Comparison of ENCODE assay signal across 8 mouse cellular contexts in the genomic region with DNA sequence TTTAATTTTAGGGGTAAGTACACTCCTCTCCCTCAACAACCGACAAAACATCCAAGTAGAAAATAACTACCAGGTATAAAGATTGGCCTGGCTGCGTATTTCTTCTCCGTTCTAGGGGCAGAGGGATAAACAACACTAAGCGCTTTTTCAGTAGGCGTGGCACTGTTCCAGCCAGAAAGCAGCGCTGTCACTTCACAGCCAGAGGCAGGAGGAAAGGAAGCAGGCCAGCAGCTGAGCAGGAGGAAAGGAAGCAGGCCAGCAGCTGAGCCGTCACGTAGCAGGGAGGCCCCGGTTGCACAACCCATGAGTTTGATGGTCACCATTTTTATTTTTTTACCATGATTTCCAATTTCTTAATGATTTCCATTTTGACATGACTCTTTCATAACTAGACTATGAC. TPM values are rescaled to one million over a fixed set of nuclear protein-coding genes. Genes with fewer than 3 reads are reported as not detected.
DNase-seq lines count a peak whose midpoint lies in the region; ATAC-seq and TF ChIP-seq lines count a peak whose summit lies in the region.

No protein-coding gene starts in this region.

- TF ChIP-seq CTCF in cortical plate, adult 2 months (IDR thresholded peaks at IDR 0.05; ENCODE audit: extremely low read depth, insufficient read depth, low read length): no peak

- H3K9me3 ChIP-seq in forebrain, embryonic 10.5 days: no peaks in the 10 kb centered on the region
- H3K9me3 ChIP-seq in forebrain, embryonic 13.5 days (replicated peaks): no peaks in the 10 kb centered on the region
- no peaks in the 10 kb centered on the region for H3K9me3 ChIP-seq in limb, embryonic 15.5 days
- no peaks in the 10 kb centered on the region for H3K9me3 ChIP-seq in stomach, embryonic 14.5 days (ENCODE audit: control insufficient read depth, low read depth, low read length)

- no peaks in the 10 kb centered on the region for H3K27me3 ChIP-seq in forebrain, embryonic 10.5 days (ENCODE audit: poor library complexity, severe bottlenecking)
- H3K27me3 ChIP-seq in forebrain, embryonic 13.5 days: no peaks in the 10 kb centered on the region
- no peaks in the 10 kb centered on the region for H3K27me3 ChIP-seq in limb, embryonic 15.5 days
- no peaks in the 10 kb centered on the region for H3K27me3 ChIP-seq in stomach, embryonic 14.5 days (ENCODE audit: control insufficient read depth, insufficient read depth, low read length)

- H3K36me3 ChIP-seq in forebrain, embryonic 10.5 days (replicated peaks): peaks cover 58% of the 10 kb centered on the region
- peaks cover 50% of the 10 kb centered on the region for H3K36me3 ChIP-seq in forebrain, embryonic 13.5 days (ENCODE audit: poor library complexity, severe bottlenecking)
- peaks cover 43% of the 10 kb centered on the region for H3K36me3 ChIP-seq in limb, embryonic 15.5 days
- peaks cover 29% of the 10 kb centered on the region for H3K36me3 ChIP-seq in stomach, embryonic 14.5 days (ENCODE audit: control insufficient read depth, insufficient read depth, low read length)

- peak overlapping the region; percentile 94; the same call in 1 of the 2 replicates for H3K4me3 ChIP-seq in forebrain, embryonic 10.5 days
- no peak overlapping the region for H3K4me3 ChIP-seq in forebrain, embryonic 13.5 days
- H3K4me3 ChIP-seq in cortical plate, adult 2 months (ENCODE audit: insufficient read depth, low read length): no peak overlapping the region; the same call in 1 of the 2 replicates
- H3K4me3 ChIP-seq in limb, embryonic 15.5 days: 0 out of 2 replicates have a peak overlapping the region, but pooled peaks have one; percentile 60
- H3K4me3 ChIP-seq in stomach, embryonic 14.5 days (ENCODE audit: low read depth, low read length): no peak overlapping the region

- peak overlapping the region; percentile 91; the same call in 1 of the 2 replicates for H3K27ac ChIP-seq in forebrain, embryonic 10.5 days
- no peak overlapping the region for H3K27ac ChIP-seq in forebrain, embryonic 13.5 days
- H3K27ac ChIP-seq in cortical plate, adult 2 months (ENCODE audit: insufficient read depth, low read length): peak overlapping the region; percentile 98; the same call in 1 of the 2 replicates
- H3K27ac ChIP-seq in limb, embryonic 15.5 days: peak overlapping the region; percentile 99
- peak overlapping the region; percentile 86; the same call in 1 of the 2 replicates for H3K27ac ChIP-seq in stomach, embryonic 14.5 days (ENCODE audit: low read length)

- no peak for DNase-seq in forebrain, embryonic 10.5 days (ENCODE audit: extremely low spot score, low spot score)
- DNase-seq in heart, adult 18-20 months: peak; percentile 87 to 91
- DNase-seq in kidney, adult 18-20 months: peak; percentile 70
- DNase-seq in monocyte, adult 2 months (ENCODE audit: low read depth in 1 of 2, low spot score in 2 of 2): peak; percentile 57 to 59

- WGBS in forebrain, embryonic 10.5 days: 74% methylated on average over 9 of the region's 9 CpGs
- WGBS in forebrain, embryonic 13.5 days: 71% methylated on average over 9 of the region's 9 CpGs
- 36% methylated on average over 9 of the region's 9 CpGs for WGBS in limb, embryonic 15.5 days
- 29% methylated on average over 9 of the region's 9 CpGs for WGBS in stomach, embryonic 14.5 days

- H3K4me1 ChIP-seq in forebrain, embryonic 10.5 days: peaks cover 41% of the 10 kb centered on the region
- H3K4me1 ChIP-seq in forebrain, embryonic 13.5 days: peaks cover 36% of the 10 kb centered on the region
- H3K4me1 ChIP-seq in cortical plate, adult 2 months (ENCODE audit: control insufficient read depth, insufficient read depth, low read length): peaks cover 7% of the 10 kb centered on the region; the same call in 1 of the 2 replicates
- peaks cover 40% of the 10 kb centered on the region for H3K4me1 ChIP-seq in limb, embryonic 15.5 days
- peaks cover 31% of the 10 kb centered on the region for H3K4me1 ChIP-seq in stomach, embryonic 14.5 days (ENCODE audit: control insufficient read depth, insufficient read depth, low read length)

- no peak for ATAC-seq in forebrain, embryonic 13.5 days
- no peak for ATAC-seq in limb, embryonic 15.5 days (ENCODE audit: insufficient number of reproducible peaks, low FRiP score, low TSS enrichment, low read depth)
- no peak for ATAC-seq in stomach, embryonic 14.5 days (ENCODE audit: insufficient number of reproducible peaks, insufficient read depth, low FRiP score, low read depth)

- H3K4me2 ChIP-seq in forebrain, embryonic 13.5 days: no peak overlapping the region
- H3K4me2 ChIP-seq in limb, embryonic 15.5 days: 0 out of 2 replicates have a peak overlapping the region, but pooled peaks have one; percentile 72
- H3K4me2 ChIP-seq in stomach, embryonic 14.5 days (replicated peaks; ENCODE audit: low read depth, low read length): no peak overlapping the region

- TF ChIP-seq POLR2A in cortical plate, adult 2 months (IDR thresholded peaks at IDR 0.05; ENCODE audit: extremely low read depth, insufficient read depth, low read length): peak; percentile 34; the same call in 1 of the 2 replicates

- H3K9ac ChIP-seq in forebrain, embryonic 13.5 days: no peak overlapping the region; the same call in 1 of the 2 replicates
- H3K9ac ChIP-seq in limb, embryonic 15.5 days: no peak overlapping the region
- H3K9ac ChIP-seq in stomach, embryonic 14.5 days (replicated peaks; ENCODE audit: low read depth, low read length): no peak overlapping the region

RNA-seq across cellular contexts. Expression of gene Isca1, which starts 1.6 kb away (rescaled TPM):
- 93.3 and 93.8 TPM in 2 replicates for polyA plus RNA-seq in forebrain, embryonic 10.5 days (2016; fragmentation: Nextera tagmentation; extraction: Ambion mirVana)
- 115 and 119 TPM in 2 replicates for polyA plus RNA-seq in forebrain, embryonic 13.5 days (2015; fragmentation: Nextera tagmentation; extraction: Ambion mirVana)
- polyA plus RNA-seq in cortical plate, adult 2 months (2012; rRNA removed): 255 and 271 TPM in 2 replicates
- 100 to 1,000 TPM; 235 to 252 TPM for total RNA-seq in heart, adult 18-20 months (2021)
- 111 and 132 TPM in 2 replicates for polyA plus RNA-seq in limb, embryonic 15.5 days (2015; fragmentation: Nextera tagmentation; extraction: Ambion mirVana)
- 120 and 121 TPM in 2 replicates for polyA plus RNA-seq in stomach, embryonic 14.5 days (2014; fragmentation: Nextera tagmentation; extraction: Ambion mirVana)

RNA-seq across cellular contexts. Expression of gene Gm49354, which starts 10.8 kb away (rescaled TPM):
- polyA plus RNA-seq in forebrain, embryonic 10.5 days (2016; fragmentation: Nextera tagmentation; extraction: Ambion mirVana): not detected in 2 replicates
- polyA plus RNA-seq in forebrain, embryonic 13.5 days (2015; fragmentation: Nextera tagmentation; extraction: Ambion mirVana): not detected in 2 replicates
- polyA plus RNA-seq in cortical plate, adult 2 months (2012; rRNA removed): not detected in 2 replicates
- not detected for total RNA-seq in heart, adult 18-20 months (2021)
- not detected in 2 replicates for polyA plus RNA-seq in limb, embryonic 15.5 days (2015; fragmentation: Nextera tagmentation; extraction: Ambion mirVana)
- polyA plus RNA-seq in stomach, embryonic 14.5 days (2014; fragmentation: Nextera tagmentation; extraction: Ambion mirVana): not detected in 2 replicates

RNA-seq across cellular contexts. Expression of gene 1700014D04Rik, which starts 24.7 kb away (rescaled TPM):
- not detected in 2 replicates for polyA plus RNA-seq in forebrain, embryonic 10.5 days (2016; fragmentation: Nextera tagmentation; extraction: Ambion mirVana)
- polyA plus RNA-seq in forebrain, embryonic 13.5 days (2015; fragmentation: Nextera tagmentation; extraction: Ambion mirVana): not detected in 2 replicates
- polyA plus RNA-seq in cortical plate, adult 2 months (2012; rRNA removed): 0.34 and 0.56 TPM in 2 replicates
- not detected for total RNA-seq in heart, adult 18-20 months (2021)
- not detected in 2 replicates for polyA plus RNA-seq in limb, embryonic 15.5 days (2015; fragmentation: Nextera tagmentation; extraction: Ambion mirVana)
- polyA plus RNA-seq in stomach, embryonic 14.5 days (2014; fragmentation: Nextera tagmentation; extraction: Ambion mirVana): not detected in 2 replicates

RNA-seq across cellular contexts. Expression of gene Spata31d1d, which starts 39.7 kb away (rescaled TPM):
- not detected in 2 replicates for polyA plus RNA-seq in forebrain, embryonic 10.5 days (2016; fragmentation: Nextera tagmentation; extraction: Ambion mirVana)
- polyA plus RNA-seq in forebrain, embryonic 13.5 days (2015; fragmentation: Nextera tagmentation; extraction: Ambion mirVana): not detected in 2 replicates
- polyA plus RNA-seq in cortical plate, adult 2 months (2012; rRNA removed): 0.04 and 0.08 TPM in 2 replicates
- not detected for total RNA-seq in heart, adult 18-20 months (2021)
- polyA plus RNA-seq in limb, embryonic 15.5 days (2015; fragmentation: Nextera tagmentation; extraction: Ambion mirVana): not detected in 2 replicates
- polyA plus RNA-seq in stomach, embryonic 14.5 days (2014; fragmentation: Nextera tagmentation; extraction: Ambion mirVana): not detected in 2 replicates

RNA-seq across cellular contexts. Expression of gene Tut7, which starts 51.7 kb away (rescaled TPM):
- 39.0 and 40.0 TPM in 2 replicates for polyA plus RNA-seq in forebrain, embryonic 10.5 days (2016; fragmentation: Nextera tagmentation; extraction: Ambion mirVana)
- polyA plus RNA-seq in forebrain, embryonic 13.5 days (2015; fragmentation: Nextera tagmentation; extraction: Ambion mirVana): 48.2 and 56.5 TPM in 2 replicates
- 36.6 and 39.0 TPM in 2 replicates for polyA plus RNA-seq in cortical plate, adult 2 months (2012; rRNA removed)
- total RNA-seq in heart, adult 18-20 months (2021): 10 to 100 TPM; 40.3 to 41.1 TPM
- polyA plus RNA-seq in limb, embryonic 15.5 days (2015; fragmentation: Nextera tagmentation; extraction: Ambion mirVana): 50.4 and 57.1 TPM in 2 replicates
- polyA plus RNA-seq in stomach, embryonic 14.5 days (2014; fragmentation: Nextera tagmentation; extraction: Ambion mirVana): 49.4 and 50.0 TPM in 2 replicates

Comparison
In these comparisons a context has a peak if more than half of its experiments do, and no peak if none do; other contexts are left out.
1. H3K4me3 ChIP-seq: peak in forebrain, embryonic 10.5 days (single experiment) and limb, embryonic 15.5 days (single experiment); none in forebrain, embryonic 13.5 days (single experiment), cortical plate, adult 2 months (single experiment) and stomach, embryonic 14.5 days (single experiment).